Mouse (Mus musculus) ES-Bruce4 (cell line): ENCODE results near the gene Sgcd.

Experiments
- CTCF ChIP-seq: IDR thresholded peaks from one replicate; pipeline ENCODE4 v1.8.1; 2011; ENCODE audit warnings: low read depth, low read length
- EP300 ChIP-seq: IDR thresholded peaks from 2 replicates; pipeline ENCODE4 v1.6.1; 2011; ENCODE audit warnings: low read depth, low read length; ENCODE audit not compliant: insufficient read depth
- POLR2A ChIP-seq: IDR thresholded peaks from one replicate; pipeline ENCODE4 v1.8.1; 2011; ENCODE audit warnings: low read length; ENCODE audit not compliant: insufficient read depth

- TF ChIP-seq CTCF, result no peak
- TF ChIP-seq POLR2A, result no peak
- TF ChIP-seq EP300, result no peak
Observed at GRCm38 (mm10) chr11:47015683-47016082, 973.1 kb downstream of the Sgcd start.
